Mouse (Mus musculus): ENCODE measurements around the gene Olfr1417. TPM values are rescaled to one million over a fixed set of nuclear protein-coding genes. Genes with fewer than 3 reads are reported as not detected.
A peak's percentile ranks its signal among the peaks of the same experiment; 100 is the strongest.

Gene Olfr1417
- total and polyA plus RNA-seq, 3 experiments = not detected

- Histone ChIP-seq H3K4me3 (ENCODE audit: control insufficient read depth in 1 of 2, insufficient read depth in 1 of 2, low read depth in 2 of 2, low read length in 2 of 2) (no peak overlapping the region), H3K27me3 (ENCODE audit: control insufficient read depth in 1 of 2, insufficient read depth in 2 of 2, low read length in 2 of 2) (no peaks in the 10 kb centered on the region; a peak in 1 of 4 replicates), H3K36me3 (ENCODE audit: control insufficient read depth in 1 of 2, insufficient read depth in 2 of 2, low read length in 2 of 2) (peaks cover 0 to 31% of the 10 kb centered on the region in 2 experiments; a peak in 2 of 4 replicates), H3K79me2 (ENCODE audit: control insufficient read depth, insufficient read depth, low read length, poor library complexity) (no peaks in the 10 kb centered on the region), H3K27ac (ENCODE audit: control insufficient read depth, low read depth, low read length) (no peak overlapping the region), H3K4me1 (ENCODE audit: control insufficient read depth in 1 of 2, insufficient read depth in 2 of 2, low read length in 2 of 2) (peaks cover 13 to 32% of the 10 kb centered on the region in 2 experiments), H3K9ac (ENCODE audit: control insufficient read depth, low read depth, low read length, poor library complexity, severe bottlenecking) (no peak overlapping the region), H3K9me3 (replicated peaks; ENCODE audit: insufficient read depth, low read length) (no peaks in the 10 kb centered on the region)
- no peak for TF ChIP-seq CHD2 (IDR thresholded peaks at IDR 0.05; ENCODE audit: low read length)
- TF ChIP-seq MXI1 (IDR thresholded peaks at IDR 0.05; ENCODE audit: low read depth, low read length) = no peak
- TF ChIP-seq TAL1 (IDR thresholded peaks at IDR 0.05; ENCODE audit: low read length) = peak; percentile 19
- 0 out of 2 replicates have a peak, but pooled peaks have one; percentile 29 for TF ChIP-seq ETS1 (IDR thresholded peaks at IDR 0.05; ENCODE audit: low read depth, low read length)
- no peak for TF ChIP-seq NRF1 (IDR thresholded peaks at IDR 0.05; ENCODE audit: insufficient read depth, low read depth, low read length, poor library complexity, severe bottlenecking)
- no peak for TF ChIP-seq MAX (IDR thresholded peaks at IDR 0.05; ENCODE audit: low read length)
- peak; percentile 56 for DNase-seq (ENCODE audit: low read depth, low spot score)
Measured at GRCm38 (mm10) chr19:11811688-11812365, 27.2 kb downstream of the Olfr1417 start.

- no peaks in the 10 kb centered on the region for H3K9me3 ChIP-seq (replicated peaks; ENCODE audit: insufficient read depth, low read length)
- TF ChIP-seq MEF2A (IDR thresholded peaks at IDR 0.05; ENCODE audit: extremely low read depth, insufficient replicate concordance, low read depth, low read length, poor library complexity, severe bottlenecking) (no peak), MAFK (IDR thresholded peaks at IDR 0.05; ENCODE audit: borderline replicate concordance, low read depth, low read length) (no peak), POLR2AphosphoS2 (IDR thresholded peaks at IDR 0.05; ENCODE audit: low read length) (no peak), UBTF (IDR thresholded peaks at IDR 0.05; ENCODE audit: borderline replicate concordance, insufficient read depth, low read depth, low read length) (no peak), GATA1 (IDR thresholded peaks at IDR 0.05; ENCODE audit: low read depth, low read length) (no peak), CHD1 (IDR thresholded peaks at IDR 0.05; ENCODE audit: low read depth, low read length) (no peak), SMC3 (IDR thresholded peaks at IDR 0.05; ENCODE audit: low read depth, low read length) (no peak), ZNF384 (IDR thresholded peaks at IDR 0.05; ENCODE audit: low read depth, low read length) (no peak), RCOR1 (IDR thresholded peaks at IDR 0.05; ENCODE audit: low read depth, low read length) (no peak)
- no peak overlapping the region for H3K9ac ChIP-seq (ENCODE audit: control insufficient read depth, low read depth, low read length, poor library complexity, severe bottlenecking)
- no peaks in the 10 kb centered on the region for H3K79me2 ChIP-seq (ENCODE audit: control insufficient read depth, insufficient read depth, low read length, poor library complexity)
- H3K27ac ChIP-seq (ENCODE audit: control insufficient read depth, low read depth, low read length) = no peak overlapping the region
- DNase-seq (ENCODE audit: low read depth, low spot score) = no peak
- no peak overlapping the region for H3K4me3 ChIP-seq (ENCODE audit: control insufficient read depth in 1 of 2, insufficient read depth in 1 of 2, low read depth in 2 of 2, low read length in 2 of 2)
- H3K27me3 ChIP-seq (ENCODE audit: control insufficient read depth in 1 of 2, insufficient read depth in 2 of 2, low read length in 2 of 2) = no peaks in the 10 kb centered on the region; a peak in 1 of 4 replicates
- H3K4me1 ChIP-seq (ENCODE audit: control insufficient read depth in 1 of 2, insufficient read depth in 2 of 2, low read length in 2 of 2) = peaks cover 17 to 36% of the 10 kb centered on the region in 2 experiments
- H3K36me3 ChIP-seq (ENCODE audit: control insufficient read depth in 1 of 2, insufficient read depth in 2 of 2, low read length in 2 of 2) = peaks cover 0 to 38% of the 10 kb centered on the region in 2 experiments; a peak in 2 of 4 replicates
Measured at GRCm38 (mm10) chr19:11810856-11811255, 28.2 kb downstream of the Olfr1417 start.
